Mouse (Mus musculus): ENCODE results near the gene Tapt1. TPM values are rescaled to one million over a fixed set of nuclear protein-coding genes. Genes with fewer than 3 reads are reported as not detected.

The Tapt1 gene
- total and polyA plus RNA-seq, 3 experiments = 20.1 to 58.3 (median 52.8) TPM

DNA sequence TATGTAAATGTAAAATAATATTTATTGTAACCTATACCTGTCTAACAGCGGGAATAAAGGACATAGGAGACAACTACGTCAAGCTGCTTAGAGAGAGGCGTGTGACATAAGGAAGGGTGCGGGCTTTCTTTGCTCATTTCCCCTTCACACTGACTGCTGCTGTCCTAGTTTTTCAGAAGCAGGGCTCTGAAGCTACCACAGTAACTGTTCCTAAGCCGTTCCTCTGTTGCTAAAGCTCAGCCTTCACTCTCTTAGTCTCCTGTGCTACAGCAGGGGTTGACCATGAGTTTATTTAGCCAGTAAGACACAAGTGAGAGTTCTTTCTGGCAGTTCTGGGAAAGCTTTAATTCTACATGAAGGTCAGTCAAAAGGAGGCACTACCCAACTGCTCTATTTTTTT lies 13.0 kb downstream of the Tapt1 start:
- H3K9me3 ChIP-seq (replicated peaks) = no peaks in the 10 kb centered on the region
- H3K36me3 ChIP-seq (replicated peaks) = peaks cover 87% of the 10 kb centered on the region
- H3K27me3 ChIP-seq (ENCODE audit: insufficient read depth, low read length) = no peaks in the 10 kb centered on the region
- peaks cover 22% of the 10 kb centered on the region for H3K4me1 ChIP-seq (ENCODE audit: insufficient read depth, low read depth, low read length)
- ATAC-seq (ENCODE audit: extremely low read depth, insufficient number of reproducible peaks, low FRiP score, poor library complexity, severe bottlenecking) (no peak), DNase-seq (ENCODE audit: low spot score) (no peak)
- no peak overlapping the region for H3K4me3 ChIP-seq (ENCODE audit: low read depth, low read length)
- TF ChIP-seq POLR2AphosphoS5 (IDR thresholded peaks at IDR 0.05; ENCODE audit: insufficient replicate concordance, low read depth, low read length) (no peak), TAL1 (conservative IDR thresholded peaks at IDR 0.05; ENCODE audit: low read depth, low read length) (no peak), CTCF (IDR thresholded peaks at IDR 0.05; ENCODE audit: low read depth, low read length) (no peak), GATA2 (IDR thresholded peaks at IDR 0.05; ENCODE audit: borderline replicate concordance, low read depth, low read length) (no peak), GATA1 (IDR thresholded peaks at IDR 0.05; ENCODE audit: borderline replicate concordance, low read length) (no peak)

DNA sequence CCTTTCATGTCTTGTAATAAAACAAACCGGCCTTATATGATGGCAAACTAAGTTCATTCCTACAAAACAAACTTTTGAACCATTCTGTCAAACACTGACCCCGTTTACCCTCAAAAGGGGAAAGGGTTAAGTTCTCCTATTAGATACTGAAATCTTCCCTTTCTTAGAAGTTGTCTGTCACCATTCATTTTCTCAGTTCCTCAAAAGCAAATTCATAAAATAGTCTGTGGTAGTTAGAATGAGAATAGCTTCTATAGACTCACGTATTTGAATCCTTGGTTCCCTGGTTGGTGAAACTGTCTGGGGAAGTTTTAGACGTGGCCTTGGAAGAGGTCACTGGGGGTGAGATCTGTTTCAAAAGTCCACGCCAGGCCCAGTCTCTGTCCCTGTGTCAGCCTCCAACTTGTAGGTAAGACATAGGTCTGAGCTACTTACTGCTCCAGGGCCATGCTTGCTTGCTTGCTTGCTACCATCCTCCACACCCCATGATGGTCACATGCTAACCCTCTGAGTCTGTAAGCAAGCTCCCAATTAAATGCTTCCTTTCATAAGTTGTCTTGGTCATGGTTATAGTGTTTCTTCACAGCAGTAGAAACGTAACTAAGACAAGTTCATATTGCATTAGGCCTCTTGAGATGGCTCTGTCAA lies 14.5 kb downstream of the Tapt1 start:
- TF ChIP-seq POLR2AphosphoS5 (IDR thresholded peaks at IDR 0.05; ENCODE audit: insufficient replicate concordance, low read depth, low read length) (no peak), CTCF (IDR thresholded peaks at IDR 0.05; ENCODE audit: low read depth, low read length) (no peak), GATA2 (IDR thresholded peaks at IDR 0.05; ENCODE audit: borderline replicate concordance, low read depth, low read length) (no peak), TAL1 (conservative IDR thresholded peaks at IDR 0.05; ENCODE audit: low read depth, low read length) (no peak), GATA1 (IDR thresholded peaks at IDR 0.05; ENCODE audit: borderline replicate concordance, low read length) (no peak)
- Histone ChIP-seq H3K4me1 (ENCODE audit: insufficient read depth, low read depth, low read length) (peaks cover 33% of the 10 kb centered on the region), H3K4me3 (ENCODE audit: low read depth, low read length) (no peak overlapping the region), H3K9me3 (replicated peaks) (no peaks in the 10 kb centered on the region), H3K36me3 (replicated peaks) (peaks cover 85% of the 10 kb centered on the region), H3K27me3 (ENCODE audit: insufficient read depth, low read length) (no peaks in the 10 kb centered on the region)
- DNase-seq (ENCODE audit: low spot score) (no peak), ATAC-seq (ENCODE audit: extremely low read depth, insufficient number of reproducible peaks, low FRiP score, poor library complexity, severe bottlenecking) (no peak)

DNA sequence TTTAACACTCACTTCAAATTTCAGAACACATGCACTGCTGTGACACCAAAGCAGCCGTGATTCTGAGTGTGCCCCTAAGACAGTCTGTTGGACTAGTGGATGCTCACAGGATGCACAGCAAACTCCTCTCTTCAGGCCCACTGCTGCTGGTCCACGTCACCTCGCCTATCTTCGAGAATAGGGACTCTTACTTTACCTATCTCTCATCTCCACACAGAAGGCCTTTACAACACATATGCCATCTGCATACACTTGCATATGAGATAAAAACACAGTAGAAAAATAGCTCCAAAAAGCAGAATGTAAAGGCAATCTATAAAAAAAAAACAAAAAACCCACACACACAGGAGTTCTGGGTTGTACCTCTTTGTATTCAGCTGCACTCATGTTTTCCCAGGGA lies 19.1 kb downstream of the Tapt1 start:
- ATAC-seq (ENCODE audit: extremely low read depth, insufficient number of reproducible peaks, low FRiP score, poor library complexity, severe bottlenecking) (no peak), DNase-seq (ENCODE audit: low spot score) (no peak)
- no peaks in the 10 kb centered on the region for H3K27me3 ChIP-seq (ENCODE audit: insufficient read depth, low read length)
- peaks cover 79% of the 10 kb centered on the region for H3K36me3 ChIP-seq (replicated peaks)
- no peak overlapping the region for H3K4me3 ChIP-seq (ENCODE audit: low read depth, low read length)
- no peaks in the 10 kb centered on the region for H3K9me3 ChIP-seq (replicated peaks)
- peaks cover 49% of the 10 kb centered on the region for H3K4me1 ChIP-seq (ENCODE audit: insufficient read depth, low read depth, low read length)
- TF ChIP-seq GATA2 (IDR thresholded peaks at IDR 0.05; ENCODE audit: borderline replicate concordance, low read depth, low read length) (no peak), CTCF (IDR thresholded peaks at IDR 0.05; ENCODE audit: low read depth, low read length) (no peak), GATA1 (IDR thresholded peaks at IDR 0.05; ENCODE audit: borderline replicate concordance, low read length) (no peak), TAL1 (conservative IDR thresholded peaks at IDR 0.05; ENCODE audit: low read depth, low read length) (peak; percentile 35)

DNA sequence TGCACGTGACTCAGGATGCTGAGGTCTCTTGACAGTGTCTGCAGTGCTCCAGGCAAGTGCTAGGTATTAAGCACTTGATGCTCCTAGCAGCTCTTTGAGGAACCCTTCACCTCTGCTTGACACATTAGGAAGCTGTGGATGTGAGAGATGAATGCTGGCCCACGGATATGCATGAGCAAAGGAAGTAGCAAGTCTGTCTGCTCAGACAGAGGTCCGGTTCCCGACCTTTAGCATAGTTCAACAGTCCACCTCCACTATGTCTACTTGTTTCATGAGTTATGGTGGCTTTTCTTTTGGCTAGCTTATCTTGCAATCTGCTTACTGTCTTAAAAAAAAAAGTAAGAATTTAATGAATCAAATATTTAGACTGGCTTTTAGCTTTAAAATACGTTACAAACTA lies 19.8 kb downstream of the Tapt1 start:
- TF ChIP-seq CTCF (IDR thresholded peaks at IDR 0.05; ENCODE audit: low read depth, low read length) (no peak), GATA2 (IDR thresholded peaks at IDR 0.05; ENCODE audit: borderline replicate concordance, low read depth, low read length) (no peak), POLR2AphosphoS5 (IDR thresholded peaks at IDR 0.05; ENCODE audit: insufficient replicate concordance, low read depth, low read length) (no peak), TAL1 (conservative IDR thresholded peaks at IDR 0.05; ENCODE audit: low read depth, low read length) (no peak), GATA1 (IDR thresholded peaks at IDR 0.05; ENCODE audit: borderline replicate concordance, low read length) (no peak)
- Histone ChIP-seq H3K36me3 (replicated peaks) (peaks cover 76% of the 10 kb centered on the region), H3K27me3 (ENCODE audit: insufficient read depth, low read length) (no peaks in the 10 kb centered on the region), H3K4me1 (ENCODE audit: insufficient read depth, low read depth, low read length) (peaks cover 49% of the 10 kb centered on the region), H3K9me3 (replicated peaks) (no peaks in the 10 kb centered on the region), H3K4me3 (ENCODE audit: low read depth, low read length) (no peak overlapping the region)
- DNase-seq (ENCODE audit: low spot score) (no peak), ATAC-seq (ENCODE audit: extremely low read depth, insufficient number of reproducible peaks, low FRiP score, poor library complexity, severe bottlenecking) (no peak)

DNA sequence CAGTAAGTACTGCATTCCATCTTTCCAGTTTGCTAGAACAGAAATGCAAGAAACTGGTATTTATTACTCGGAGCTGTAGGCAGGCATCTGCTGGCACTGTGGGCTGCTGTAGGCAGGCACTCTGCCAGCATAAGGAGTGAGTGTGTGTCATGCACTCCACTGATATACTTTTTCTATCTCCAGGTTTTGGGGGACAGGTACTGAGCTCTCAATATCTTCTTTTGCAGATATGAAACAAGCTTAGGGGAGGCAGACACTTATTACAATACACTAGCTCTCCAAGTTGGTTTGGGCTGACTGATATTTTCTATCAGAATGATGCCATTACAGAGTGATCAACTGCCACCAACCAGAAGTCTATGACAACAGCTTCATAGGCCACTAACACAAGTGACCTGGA lies 23.0 kb downstream of the Tapt1 start:
- H3K4me1 ChIP-seq (ENCODE audit: insufficient read depth, low read depth, low read length) = peaks cover 54% of the 10 kb centered on the region
- H3K9me3 ChIP-seq (replicated peaks) = no peaks in the 10 kb centered on the region
- peaks cover 69% of the 10 kb centered on the region for H3K36me3 ChIP-seq (replicated peaks)
- no peaks in the 10 kb centered on the region for H3K27me3 ChIP-seq (ENCODE audit: insufficient read depth, low read length)
- ATAC-seq (ENCODE audit: extremely low read depth, insufficient number of reproducible peaks, low FRiP score, poor library complexity, severe bottlenecking) (0 out of 2 replicates have a peak, but pooled peaks have one; percentile 22), DNase-seq (ENCODE audit: low spot score) (no peak)
- no peak for TF ChIP-seq POLR2AphosphoS5 (IDR thresholded peaks at IDR 0.05; ENCODE audit: insufficient replicate concordance, low read depth, low read length)
- TF ChIP-seq TAL1 (conservative IDR thresholded peaks at IDR 0.05; ENCODE audit: low read depth, low read length) = peak; percentile 30; the same call in 1 of the 2 replicates
- H3K4me3 ChIP-seq (ENCODE audit: low read depth, low read length) = no peak overlapping the region

DNA sequence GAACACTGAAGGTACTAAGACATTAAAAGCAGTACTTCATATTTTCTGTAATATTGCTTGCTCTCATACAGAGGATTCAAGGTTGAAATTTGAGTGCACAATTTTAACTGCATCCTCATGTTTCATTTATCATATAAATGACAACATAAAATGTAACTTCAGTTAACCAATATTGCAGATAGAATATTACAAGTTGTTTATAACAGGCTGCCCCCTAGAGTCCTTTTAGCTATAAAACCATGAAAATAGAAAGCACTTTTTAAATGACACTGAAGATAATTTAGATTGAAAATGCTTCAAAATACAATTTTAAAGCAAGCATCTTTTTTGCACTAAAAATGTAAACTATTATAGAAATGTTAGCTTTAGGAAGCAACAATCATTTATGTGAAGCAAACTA lies 24.8 kb downstream of the Tapt1 start:
- DNase-seq (ENCODE audit: low spot score) (no peak), ATAC-seq (ENCODE audit: extremely low read depth, insufficient number of reproducible peaks, low FRiP score, poor library complexity, severe bottlenecking) (no peak)
- no peaks in the 10 kb centered on the region for H3K27me3 ChIP-seq (ENCODE audit: insufficient read depth, low read length)
- H3K4me3 ChIP-seq (ENCODE audit: low read depth, low read length) = no peak overlapping the region
- TF ChIP-seq TAL1 (conservative IDR thresholded peaks at IDR 0.05; ENCODE audit: low read depth, low read length) (no peak), GATA1 (IDR thresholded peaks at IDR 0.05; ENCODE audit: borderline replicate concordance, low read length) (no peak), POLR2AphosphoS5 (IDR thresholded peaks at IDR 0.05; ENCODE audit: insufficient replicate concordance, low read depth, low read length) (no peak), GATA2 (IDR thresholded peaks at IDR 0.05; ENCODE audit: borderline replicate concordance, low read depth, low read length) (no peak), CTCF (IDR thresholded peaks at IDR 0.05; ENCODE audit: low read depth, low read length) (no peak)
- H3K4me1 ChIP-seq (ENCODE audit: insufficient read depth, low read depth, low read length) = peaks cover 55% of the 10 kb centered on the region
- no peaks in the 10 kb centered on the region for H3K9me3 ChIP-seq (replicated peaks)
- peaks cover 61% of the 10 kb centered on the region for H3K36me3 ChIP-seq (replicated peaks)

All from G1E (cell line).